Mouse (Mus musculus) ES-E14 (cell line): Measurements from ENCODE around the gene Lrp1. TPM values are rescaled to one million over a fixed set of nuclear protein-coding genes. Genes with fewer than 3 reads are reported as not detected.

Experiments
- DNase-seq: peaks from one replicate; pipeline ENCODE4 v3.0.0-alpha.2; 2013; ENCODE audit warnings: low read depth, low spot score
- H3K27ac ChIP-seq: 2 replicates; pipeline ENCODE4 v1.5.1; 2012; ENCODE audit warnings: low read depth, mild to moderate bottlenecking, low read length, moderate library complexity, mixed read lengths; ENCODE audit not compliant: poor library complexity, insufficient read depth, severe bottlenecking
- H3K36me3 ChIP-seq: 2 replicates; pipeline ENCODE4 v1.6.1; 2012; ENCODE audit warnings: mild to moderate bottlenecking, low read length, moderate library complexity, mixed read lengths; ENCODE audit not compliant: control insufficient read depth, poor library complexity, insufficient read depth, severe bottlenecking
- H3K4me1 ChIP-seq, 2 experiments: fragments of 150-350 bp in 1 of 2; sonication (generic) in 1 of 2; 2 replicates each; pipeline ENCODE4 v1.6.1; 2012; ENCODE audit warnings: low read length in 2 of 2, mild to moderate bottlenecking in 1 of 2, mixed read lengths in 1 of 2; ENCODE audit not compliant: control insufficient read depth in 2 of 2, insufficient read depth in 2 of 2, poor library complexity in 1 of 2
- H3K4me3 ChIP-seq, 2 experiments: fragments of 150-350 bp in 1 of 2; sonication (generic) in 1 of 2; 2 replicates each; pipeline ENCODE4 v1.5.1; 2012; ENCODE audit warnings: low read length in 2 of 2, low read depth in 1 of 2, mild to moderate bottlenecking in 1 of 2, mixed read lengths in 1 of 2; ENCODE audit not compliant: insufficient read depth in 1 of 2, poor library complexity in 1 of 2, severe bottlenecking in 1 of 2
- H3K9ac ChIP-seq: 2 replicates; pipeline ENCODE4 v1.6.1; 2012; ENCODE audit warnings: low read depth, mild to moderate bottlenecking, low read length, mixed read lengths; ENCODE audit not compliant: poor library complexity, insufficient read depth, severe bottlenecking
- H3K9me3 ChIP-seq: fragments of 150-350 bp; sonication (generic); 2 replicates; pipeline ENCODE4 v1.6.1; 2012; ENCODE audit warnings: low read depth, mild to moderate bottlenecking, low read length; ENCODE audit not compliant: control insufficient read depth, insufficient read depth
- CHD2 ChIP-seq: IDR thresholded peaks from 2 replicates; pipeline ENCODE4 v1.6.1; 2014; ENCODE audit warnings: mild to moderate bottlenecking, low read depth, low read length, inconsistent platforms
- HCFC1 ChIP-seq: IDR thresholded peaks from 2 replicates; pipeline ENCODE4 v1.6.1; 2012; ENCODE audit warnings: low read length, inconsistent platforms, borderline replicate concordance; ENCODE audit not compliant: insufficient read depth
- MAFK ChIP-seq: IDR thresholded peaks from 2 replicates; pipeline ENCODE4 v1.6.1; 2014; ENCODE audit warnings: mild to moderate bottlenecking, low read depth, low read length, inconsistent platforms; ENCODE audit not compliant: insufficient read depth
- ZC3H11A ChIP-seq: IDR thresholded peaks from 2 replicates; pipeline ENCODE4 v1.6.1; 2012; ENCODE audit warnings: low read depth, mild to moderate bottlenecking, inconsistent platforms, low read length, borderline replicate concordance
- ZNF384 ChIP-seq: IDR thresholded peaks from 2 replicates; pipeline ENCODE4 v1.6.1; 2012; ENCODE audit warnings: low read depth, low read length, inconsistent platforms
- in situ Hi-C, 2 experiments: fragments of 600-800 bp; cut with MboI; formaldehyde crosslinking; loops; one replicate each; pipeline ENCODE4 v1.15.1; 2025; ENCODE audit warnings: low sequenced_read_pairs in 2 of 2, inconsistent platforms in 1 of 2; ENCODE audit not compliant: unreplicated experiment in 2 of 2
- total RNA-seq: library from RNA; depleted of rRNA; stranded (reverse); fragments of 300-350 nt; gene quantifications from 2 replicates; pipeline ENCODE4 v1.2.3, GENCODE M21; 2012

Lrp1 gene
- total RNA-seq, 1 experiment: 69.6 TPM

DNA sequence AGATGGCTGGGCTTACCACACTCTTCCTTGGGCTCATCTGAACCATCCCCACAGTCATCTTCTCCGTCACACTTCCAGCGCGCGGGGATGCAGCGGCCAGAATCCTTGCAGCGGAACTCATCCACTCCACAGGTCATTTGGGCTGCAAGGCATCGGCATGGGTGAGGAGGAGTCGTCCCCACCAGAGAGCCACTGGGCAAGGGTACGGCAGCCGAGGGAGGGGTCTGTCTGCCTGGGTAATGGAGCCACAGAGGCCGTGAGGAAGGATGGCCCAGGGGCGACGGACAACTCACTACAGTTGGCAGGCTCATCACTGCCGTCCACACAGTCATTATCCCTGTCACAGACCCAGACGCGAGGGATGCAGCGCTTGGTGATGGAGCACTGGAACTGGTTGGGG lies 71.1 kb downstream of the Lrp1 start:
- in situ Hi-C loops: no loop called here
- no peak for DNase-seq
- peaks cover 12% of the 10 kb centered on the region; the same call in 1 of the 2 replicates for H3K36me3 ChIP-seq
- no peaks in the 10 kb centered on the region for H3K4me1 ChIP-seq
- no peak for TF ChIP-seq ZC3H11A
- TF ChIP-seq CHD2: no peak
- no peak for TF ChIP-seq HCFC1
- TF ChIP-seq ZNF384: no peak
- no peak for TF ChIP-seq MAFK
- H3K9me3 ChIP-seq: no peaks in the 10 kb centered on the region
- no peak overlapping the region for H3K9ac ChIP-seq
- no peak overlapping the region for H3K4me3 ChIP-seq
- H3K27ac ChIP-seq: no peak overlapping the region

- no peaks in the 10 kb centered on the region for H3K4me1 ChIP-seq
- H3K9ac ChIP-seq: no peak overlapping the region
- DNase-seq: no peak
- TF ChIP-seq MAFK (no peak), ZNF384 (no peak), CHD2 (no peak), HCFC1 (no peak), ZC3H11A (no peak)
- H3K36me3 ChIP-seq: peaks cover 3% of the 10 kb centered on the region; the same call in 1 of the 2 replicates
- no peak overlapping the region for H3K27ac ChIP-seq
- H3K9me3 ChIP-seq: no peaks in the 10 kb centered on the region
- in situ Hi-C loops: no loop called here
- no peak overlapping the region for H3K4me3 ChIP-seq
Measured at GRCm38 (mm10) chr10:127548236-127548635, 72.7 kb downstream of the Lrp1 start.

DNA sequence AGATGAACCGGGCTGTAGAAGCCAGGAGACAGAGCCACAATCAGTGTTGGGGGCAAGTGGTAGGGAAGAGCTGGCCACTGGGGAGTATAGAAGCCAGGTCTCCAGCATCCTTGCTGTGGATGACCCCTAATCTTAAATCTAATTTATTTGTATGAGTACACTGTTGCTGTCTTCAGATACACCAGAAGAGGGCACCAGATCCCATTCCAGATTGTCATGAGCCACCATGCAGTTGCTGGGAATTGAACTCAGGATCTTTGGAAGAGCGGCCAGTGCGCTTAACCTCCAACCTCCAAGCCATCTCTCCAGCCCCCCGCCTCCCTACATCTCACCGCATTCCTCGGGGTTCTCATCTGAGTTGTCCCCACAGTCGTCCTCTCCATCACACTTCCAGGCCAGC lies 74.4 kb downstream of the Lrp1 start:
- in situ Hi-C loops: no loop called here
- H3K4me3 ChIP-seq: no peak overlapping the region
- TF ChIP-seq MAFK: no peak
- no peak for TF ChIP-seq HCFC1
- TF ChIP-seq ZC3H11A: no peak
- no peak for TF ChIP-seq CHD2
- no peak for TF ChIP-seq ZNF384
- no peaks in the 10 kb centered on the region for H3K4me1 ChIP-seq
- no peak overlapping the region for H3K27ac ChIP-seq
- no peak for DNase-seq
- H3K9me3 ChIP-seq: no peaks in the 10 kb centered on the region
- H3K36me3 ChIP-seq: peaks cover 2% of the 10 kb centered on the region; the same call in 1 of the 2 replicates
- no peak overlapping the region for H3K9ac ChIP-seq

DNA sequence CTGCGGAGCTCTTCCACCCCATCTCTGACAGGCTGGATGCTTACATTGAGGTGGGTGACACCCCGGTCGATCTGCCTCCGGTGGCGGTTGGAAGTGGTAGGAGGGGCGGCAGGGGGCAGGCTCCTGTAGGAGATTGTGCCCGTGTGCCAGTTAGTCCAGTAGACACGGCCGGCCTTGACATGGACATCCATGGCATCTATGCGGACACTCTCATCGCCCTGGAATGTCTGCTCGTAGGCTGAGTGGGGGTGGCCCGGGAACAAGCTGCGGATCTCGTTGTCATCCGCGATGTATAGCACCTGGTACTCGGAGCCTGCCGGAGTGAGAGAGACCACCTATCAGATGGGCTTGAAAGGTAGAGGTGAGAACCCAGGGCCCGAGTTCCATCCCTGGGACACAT lies 76.6 kb downstream of the Lrp1 start:
- Histone ChIP-seq H3K27ac (no peak overlapping the region), H3K36me3 (no peaks in the 10 kb centered on the region; the same call in 1 of the 2 replicates), H3K9me3 (no peaks in the 10 kb centered on the region), H3K9ac (no peak overlapping the region), H3K4me3 (no peak overlapping the region), H3K4me1 (peaks cover 0 to 7% of the 10 kb centered on the region in 2 experiments; a peak in 2 of 4 replicates)
- in situ Hi-C loops: no loop called here
- DNase-seq: no peak
- TF ChIP-seq CHD2 (no peak), ZNF384 (no peak), MAFK (no peak), ZC3H11A (no peak), HCFC1 (no peak)

DNA sequence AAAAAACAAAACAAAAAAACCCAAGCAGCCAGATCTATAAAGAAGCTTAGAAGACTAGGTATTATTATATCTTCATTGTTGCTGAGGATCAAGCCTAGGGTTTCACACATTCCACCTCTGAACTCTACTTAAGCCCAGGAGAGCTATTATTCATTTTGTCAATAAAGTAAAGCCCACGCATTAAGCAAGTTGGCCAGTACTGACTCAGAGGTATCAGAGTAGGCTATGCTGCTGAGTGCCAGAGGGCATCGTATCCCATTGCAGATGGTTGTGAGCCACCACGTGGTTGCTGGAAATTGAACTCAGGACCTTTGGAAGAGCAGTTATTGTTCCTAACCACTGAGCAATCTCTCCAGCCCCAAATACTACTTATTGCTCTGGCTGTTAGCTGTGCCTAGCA lies 77.0 kb downstream of the Lrp1 start:
- DNase-seq: no peak
- in situ Hi-C loops: no loop called here
- H3K4me1 ChIP-seq: peaks cover 0 to 11% of the 10 kb centered on the region in 2 experiments; a peak in 2 of 4 replicates
- no peak overlapping the region for H3K4me3 ChIP-seq
- TF ChIP-seq ZC3H11A: no peak
- no peak for TF ChIP-seq CHD2
- TF ChIP-seq MAFK: no peak
- TF ChIP-seq ZNF384: no peak
- no peak for TF ChIP-seq HCFC1
- no peak overlapping the region for H3K9ac ChIP-seq
- H3K9me3 ChIP-seq: no peaks in the 10 kb centered on the region
- H3K27ac ChIP-seq: no peak overlapping the region
- H3K36me3 ChIP-seq: no peaks in the 10 kb centered on the region; the same call in 1 of the 2 replicates
